Mouse (Mus musculus) midbrain, postnatal 0 days (tissue): ENCODE measurements around the gene Dnase1l2. TPM values are rescaled to one million over a fixed set of nuclear protein-coding genes. Genes with fewer than 3 reads are reported as not detected.
A peak's percentile ranks its signal among the peaks of the same experiment; 100 is the strongest.

Source experiments
- ATAC-seq: fragments of 200-750 bp; cut with Nextera tagmentation; 2 replicates; pipeline ENCODE4 v1.8.0; 2017; ENCODE audit warnings: moderate number of reproducible peaks, mild to moderate bottlenecking, moderate TSS enrichment, moderate library complexity; ENCODE audit not compliant: low FRiP score
- DNase-seq: peaks from one replicate; pipeline ENCODE4 v3.0.0-alpha.2; 2015; ENCODE audit warnings: low spot score
- H3K27ac ChIP-seq: fragments of 300-500 bp; sonication (generic); 2 replicates; pipeline ENCODE4 v1.5.1; 2014; ENCODE audit warnings: low read depth, mild to moderate bottlenecking, low read length, mixed read lengths
- H3K27me3 ChIP-seq: fragments of 300-500 bp; sonication (generic); 2 replicates; pipeline ENCODE4 v1.6.1; 2014; ENCODE audit warnings: low read length, control low read depth, mixed read lengths; ENCODE audit not compliant: insufficient read depth
- H3K36me3 ChIP-seq: fragments of 300-500 bp; sonication (generic); 2 replicates; pipeline ENCODE4 v1.6.1; 2014; ENCODE audit warnings: low read length, control low read depth, mixed read lengths; ENCODE audit not compliant: insufficient read depth
- H3K4me1 ChIP-seq: fragments of 300-500 bp; sonication (generic); 2 replicates; pipeline ENCODE4 v1.6.1; 2014; ENCODE audit warnings: mild to moderate bottlenecking, control low read depth, antibody characterized with exemption, low read length, mixed read lengths; ENCODE audit not compliant: insufficient read depth
- H3K4me2 ChIP-seq: fragments of 300-500 bp; sonication (generic); 2 replicates; pipeline ENCODE4 v1.6.1; 2014; ENCODE audit warnings: low read depth, mild to moderate bottlenecking, low read length, mixed read lengths; ENCODE audit not compliant: poor library complexity, severe bottlenecking
- H3K4me3 ChIP-seq: fragments of 300-500 bp; sonication (generic); 2 replicates; pipeline ENCODE4 v1.5.1; 2014; ENCODE audit warnings: low read depth, mild to moderate bottlenecking, low read length, moderate library complexity
- H3K9ac ChIP-seq: fragments of 300-500 bp; sonication (generic); replicated peaks from 2 replicates; pipeline ENCODE4 v1.6.1; 2014; ENCODE audit warnings: mild to moderate bottlenecking, low read length, moderate library complexity, mixed read lengths; ENCODE audit not compliant: poor library complexity, severe bottlenecking
- H3K9me3 ChIP-seq: fragments of 300-500 bp; sonication (generic); 2 replicates; pipeline ENCODE4 v1.6.1; 2016; ENCODE audit warnings: low read length, control low read depth
- CTCF ChIP-seq: IDR thresholded peaks from 2 replicates; pipeline ENCODE4 v1.5.1; 2016; ENCODE audit warnings: antibody characterized with exemption, mild to moderate bottlenecking
- WGBS: fragments of 180-500 bp; shearing (Covaris S2); extraction: QIAGEN DNeasy Blood & Tissue Kit; methylation state at CpG from one replicate; pipeline ENCODE4 v1.1.7; 2014; 5-methylcytosine and 5-hydroxymethylcytosine counted together
- polyA plus RNA-seq: library from polyadenylated mRNA; unstranded; fragments of >200 nt; fragmentation: Nextera tagmentation; extraction: Ambion mirVana; gene quantifications from 2 replicates; pipeline ENCODE4 v1.2.1, GENCODE M21; 2015
- total RNA-seq: library from RNA; depleted of rRNA; stranded (reverse); fragments of >200 nt; gene quantifications from 2 replicates; pipeline ENCODE4 v1.2.3, GENCODE M21; 2014

Gene Dnase1l2
- total and polyA plus RNA-seq, 2 experiments from 2014 or later, result 1.1 to 5.0 TPM

- no peaks in the 10 kb centered on the region for H3K4me1 ChIP-seq
- 97% methylated on average over 5 of the region's 5 CpGs for WGBS
- H3K27me3 ChIP-seq, result no peaks in the 10 kb centered on the region
- TF ChIP-seq CTCF, result no peak
- H3K36me3 ChIP-seq, result peaks cover 44% of the 10 kb centered on the region
- no peak overlapping the region for H3K4me3 ChIP-seq
- H3K4me2 ChIP-seq, result no peak overlapping the region
- no peak overlapping the region for H3K9ac ChIP-seq
- no peaks in the 10 kb centered on the region for H3K9me3 ChIP-seq
- ATAC-seq, result no peak
- no peak for DNase-seq
- H3K27ac ChIP-seq, result no peak overlapping the region
Measured at GRCm38 (mm10) chr17:24424489-24424888, 18.4 kb downstream of the Dnase1l2 start.

- Histone ChIP-seq H3K4me2 (no peak overlapping the region), H3K9ac (no peak overlapping the region), H3K4me1 (no peaks in the 10 kb centered on the region), H3K9me3 (no peaks in the 10 kb centered on the region), H3K27me3 (no peaks in the 10 kb centered on the region), H3K36me3 (peaks cover 50% of the 10 kb centered on the region), H3K27ac (no peak overlapping the region), H3K4me3 (no peak overlapping the region)
- TF ChIP-seq CTCF, result no peak
- DNase-seq (no peak), ATAC-seq (no peak)
- whole genome bisulfite sequencing, result 91% methylated on average over 4 of the region's 4 CpGs
Measured at GRCm38 (mm10) chr17:24423114-24423513, 19.8 kb downstream of the Dnase1l2 start.

DNA sequence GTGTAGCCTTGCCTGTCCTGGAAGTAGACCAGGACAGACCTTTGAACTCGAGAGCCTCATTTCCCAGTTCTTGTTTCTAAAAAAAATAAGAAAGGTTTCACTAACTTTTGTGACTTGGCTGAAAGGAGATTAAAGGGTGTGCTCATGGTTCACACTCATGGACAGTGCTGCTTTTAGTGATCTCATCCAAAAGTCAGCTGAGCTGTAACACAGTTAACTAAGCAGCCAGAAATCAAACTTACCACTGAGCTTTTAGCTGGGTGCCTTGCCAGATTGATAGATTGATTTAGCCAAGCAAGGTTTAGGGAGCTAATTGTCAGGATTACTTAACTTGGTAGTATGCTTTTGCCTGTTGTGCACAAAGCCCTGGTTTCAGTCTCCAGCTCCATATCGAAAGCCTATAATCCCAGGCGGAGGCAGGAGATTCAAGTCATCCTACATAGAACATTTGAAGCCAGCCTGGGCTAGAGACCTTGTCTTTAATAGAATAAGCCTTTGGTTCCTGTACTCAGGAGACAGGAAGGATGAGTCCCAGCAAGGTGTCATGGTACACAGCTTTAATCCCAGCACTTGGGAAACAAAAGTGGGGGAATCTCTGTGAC, 26.8 kb downstream of the Dnase1l2 start:
- Histone ChIP-seq H3K9me3 (no peaks in the 10 kb centered on the region), H3K27me3 (no peaks in the 10 kb centered on the region), H3K4me3 (peak overlapping the region; percentile 87; the same call in 1 of the 2 replicates), H3K27ac (no peak overlapping the region), H3K36me3 (peaks cover 24% of the 10 kb centered on the region), H3K4me1 (peaks cover 7% of the 10 kb centered on the region; the same call in 1 of the 2 replicates), H3K4me2 (peak overlapping the region; percentile 88; the same call in 1 of the 2 replicates), H3K9ac (0 out of 2 replicates have a peak overlapping the region, but pooled peaks have one; percentile 8)
- no peak for DNase-seq
- ATAC-seq, result no peak
- TF ChIP-seq CTCF, result no peak
- 88% methylated on average over 3 of the region's 3 CpGs for WGBS

DNA sequence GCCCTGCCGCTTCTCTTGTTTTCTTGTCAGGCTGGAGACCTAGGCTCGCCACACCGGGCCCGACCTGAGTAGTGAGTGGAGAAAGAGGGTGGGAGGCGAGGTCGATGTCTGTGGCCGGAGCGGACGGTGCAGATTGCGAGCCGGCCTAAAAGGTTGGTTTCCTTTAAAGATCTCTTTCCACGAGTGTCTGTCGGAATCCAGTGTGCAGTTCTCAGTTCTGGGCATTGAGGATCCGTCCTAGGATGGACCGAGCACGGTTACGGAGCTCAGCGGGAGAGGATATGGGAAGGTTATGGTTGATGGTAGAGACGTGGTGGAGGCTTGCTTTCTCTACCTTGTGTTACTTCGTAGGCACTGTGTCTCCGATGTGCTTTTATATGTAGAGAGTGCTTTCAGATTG, 27.9 kb downstream of the Dnase1l2 start:
- TF ChIP-seq CTCF, result no peak
- peak; percentile 7 for DNase-seq
- Histone ChIP-seq H3K9ac (peak overlapping the region; percentile 95), H3K9me3 (no peaks in the 10 kb centered on the region), H3K4me1 (peaks cover 7% of the 10 kb centered on the region; the same call in 1 of the 2 replicates), H3K27ac (peak overlapping the region; percentile 92), H3K4me2 (peak overlapping the region; percentile 88), H3K27me3 (no peaks in the 10 kb centered on the region), H3K4me3 (peak overlapping the region; percentile 87), H3K36me3 (peaks cover 21% of the 10 kb centered on the region)
- peak; percentile 6; the same call in 1 of the 2 replicates for ATAC-seq
- WGBS, result under 1% methylated on average over 21 of the region's 21 CpGs

DNA sequence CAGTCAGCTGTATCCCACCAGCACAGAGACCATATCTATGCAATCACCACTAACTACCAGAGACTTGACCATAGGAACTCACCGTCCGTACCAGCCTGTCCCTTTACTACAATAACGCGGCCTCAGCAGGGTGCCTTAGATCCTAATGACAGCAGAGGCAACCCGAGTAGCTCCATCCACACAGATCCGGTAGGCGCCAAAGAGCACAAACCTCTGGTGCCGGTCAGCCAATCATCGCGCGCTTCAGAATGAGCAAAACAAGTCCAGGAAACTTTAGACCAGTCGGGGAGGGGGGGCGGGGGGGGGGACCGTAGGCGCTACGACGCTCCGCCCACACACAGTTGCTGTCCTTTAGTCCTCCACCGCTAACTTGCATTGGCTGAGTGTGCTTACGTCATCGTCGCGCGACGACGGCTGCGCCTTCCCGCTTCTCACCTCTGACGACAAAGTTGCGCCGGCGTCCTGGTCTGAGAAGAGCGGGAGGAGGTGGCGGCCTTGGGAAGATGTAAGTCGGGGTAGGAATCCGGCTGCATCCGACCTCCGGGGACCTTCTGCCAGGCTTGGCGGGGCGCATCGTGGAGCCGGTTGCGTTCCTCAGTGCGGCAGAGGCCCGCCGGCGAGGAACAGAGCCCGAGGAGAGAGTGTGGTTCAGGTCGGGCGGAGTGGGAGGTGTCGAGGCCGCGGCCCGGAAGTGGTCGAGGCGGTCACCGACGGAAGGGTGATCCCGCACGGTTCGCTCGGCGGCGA, 28.5 kb downstream of the Dnase1l2 start, which contains the start of gene Rnps1:
TSS of gene Rnps1 (plus strand) at position 336 of the 747 bp plus-strand sequence.
- DNase-seq (peak; percentile 99), ATAC-seq (peak; percentile 96)
- peaks cover 22% of the 10 kb centered on the region for H3K36me3 ChIP-seq
- H3K9me3 ChIP-seq, result no peaks in the 10 kb centered on the region
- H3K27ac ChIP-seq, result peak within 1 kb of the TSS; percentile 92
- H3K27me3 ChIP-seq, result no peaks in the 10 kb centered on the region
- H3K4me1 ChIP-seq, result peaks cover 7% of the 10 kb centered on the region; the same call in 1 of the 2 replicates
- under 1% methylated on average over 64 of the region's 64 CpGs for WGBS
- H3K9ac ChIP-seq, result peak within 1 kb of the TSS; percentile 95
- H3K4me3 ChIP-seq, result peak within 1 kb of the TSS; percentile 87
- TF ChIP-seq CTCF, result peak; percentile 14; the same call in 1 of the 2 replicates
- H3K4me2 ChIP-seq, result peak within 1 kb of the TSS; percentile 88
